Mouse (Mus musculus): ENCODE data around the gene Sertad2.

Gene Sertad2

GRCm38 (mm10) chr11:20691000-20691399, 147.9 kb downstream of the Sertad2 start:
- DNase-seq (ENCODE audit: low read depth), result peak; percentile 82
